Mouse (Mus musculus): Measurements from ENCODE around the gene Taok1.

GRCm38 (mm10) chr11:77626596-77627535 is 19.3 kb upstream of the Taok1 start:
- TF ChIP-seq CTCF (IDR thresholded peaks at IDR 0.05; ENCODE audit: insufficient read depth, low read length) (no peak), POLR2A (IDR thresholded peaks at IDR 0.05; ENCODE audit: borderline replicate concordance, extremely low read depth, low read depth, low read length) (no peak)
